Mouse (Mus musculus) hindbrain, embryonic 11.5 days (tissue): ENCODE data around the gene Ttc16. TPM values are rescaled to one million over a fixed set of nuclear protein-coding genes. Genes with fewer than 3 reads are reported as not detected.

Experiments
- ATAC-seq: fragments of 200-750 bp; cut with Nextera tagmentation; 2 replicates; pipeline ENCODE4 v1.8.0; 2017; ENCODE audit warnings: mild to moderate bottlenecking, moderate TSS enrichment, moderate library complexity; ENCODE audit not compliant: low FRiP score
- DNase-seq: peaks from one replicate; pipeline ENCODE4 v3.0.0-alpha.2; 2015; ENCODE audit warnings: low spot score
- H3K27ac ChIP-seq: fragments of 300-500 bp; sonication (generic); 2 replicates; pipeline ENCODE4 v1.5.1; 2014; ENCODE audit warnings: mild to moderate bottlenecking, low read depth, low read length
- H3K27me3 ChIP-seq: fragments of 300-500 bp; sonication (generic); 2 replicates; pipeline ENCODE4 v1.6.1; 2014; ENCODE audit warnings: mild to moderate bottlenecking, low read length, moderate library complexity, mixed read lengths; ENCODE audit not compliant: control insufficient read depth, insufficient read depth
- H3K36me3 ChIP-seq: fragments of 300-500 bp; sonication (generic); 2 replicates; pipeline ENCODE4 v1.6.1; 2014; ENCODE audit warnings: mild to moderate bottlenecking, low read length, moderate library complexity, mixed read lengths; ENCODE audit not compliant: control insufficient read depth, insufficient read depth
- H3K4me1 ChIP-seq: fragments of 300-500 bp; sonication (generic); replicated peaks from 2 replicates; pipeline ENCODE4 v1.6.1; 2014; ENCODE audit warnings: low read length, mixed read lengths; ENCODE audit not compliant: control insufficient read depth, insufficient read depth
- H3K4me2 ChIP-seq: fragments of 300-500 bp; sonication (generic); replicated peaks from 2 replicates; pipeline ENCODE4 v1.6.1; 2014; ENCODE audit warnings: mild to moderate bottlenecking, low read depth, low read length
- H3K4me3 ChIP-seq: fragments of 300-500 bp; sonication (generic); 2 replicates; pipeline ENCODE4 v1.5.1; 2014; ENCODE audit warnings: low read depth, low read length
- H3K9ac ChIP-seq: fragments of 300-500 bp; sonication (generic); 2 replicates; pipeline ENCODE4 v1.6.1; 2014; ENCODE audit warnings: low read depth, low read length
- H3K9me3 ChIP-seq: fragments of 300-500 bp; sonication (generic); 2 replicates; pipeline ENCODE4 v1.6.1; 2016; ENCODE audit warnings: low read length; ENCODE audit not compliant: control insufficient read depth
- WGBS: fragments of 180-500 bp; shearing (Covaris S2); extraction: QIAGEN DNeasy Blood & Tissue Kit; methylation state at CpG from one replicate; pipeline ENCODE4 v1.1.7; 2014; 5-methylcytosine and 5-hydroxymethylcytosine counted together
- polyA plus RNA-seq: library from polyadenylated mRNA; unstranded; fragments of >200 nt; fragmentation: Nextera tagmentation; extraction: Ambion mirVana; gene quantifications from 2 replicates; pipeline ENCODE4 v1.2.1, GENCODE M21; 2014

Ttc16 gene
- polyA plus RNA-seq, 1 experiment from 2014 or later = 0.34 TPM

DNA sequence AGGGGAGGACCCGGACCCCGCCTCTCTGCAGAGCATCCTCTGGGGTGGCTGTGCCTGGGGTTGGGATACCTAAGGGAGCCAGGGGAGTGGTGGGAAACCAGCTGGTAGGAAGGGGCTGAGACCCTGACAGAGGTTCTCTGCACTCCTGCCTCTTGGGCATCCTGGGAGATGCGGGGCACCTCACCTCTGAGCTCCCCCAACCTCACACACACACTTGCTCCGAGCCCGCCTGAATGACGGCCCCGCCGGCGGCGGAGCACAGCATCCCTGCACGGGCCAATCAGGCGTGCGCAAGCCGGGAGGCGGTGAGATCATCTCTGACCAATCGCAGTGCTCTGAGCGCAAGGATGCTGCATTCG, 33.3 kb downstream of the Ttc16 start:
- 1% methylated on average over 18 of the region's 18 CpGs for WGBS
- H3K4me3 ChIP-seq = peak overlapping the region; percentile 72
- 0 out of 2 replicates have a peak, but pooled peaks cover 4% of the 10 kb centered on the region for H3K4me1 ChIP-seq
- peak overlapping the region; percentile 79 for H3K9ac ChIP-seq
- no peaks in the 10 kb centered on the region; the same call in none of the 2 replicates for H3K27me3 ChIP-seq
- no peaks in the 10 kb centered on the region for H3K9me3 ChIP-seq
- H3K36me3 ChIP-seq = 0 out of 2 replicates have a peak, but pooled peaks cover 3% of the 10 kb centered on the region
- DNase-seq (peak; percentile 86), ATAC-seq (peak; percentile 88)
- peak overlapping the region; percentile 97 for H3K4me2 ChIP-seq
- peak overlapping the region; percentile 89 for H3K27ac ChIP-seq

DNA sequence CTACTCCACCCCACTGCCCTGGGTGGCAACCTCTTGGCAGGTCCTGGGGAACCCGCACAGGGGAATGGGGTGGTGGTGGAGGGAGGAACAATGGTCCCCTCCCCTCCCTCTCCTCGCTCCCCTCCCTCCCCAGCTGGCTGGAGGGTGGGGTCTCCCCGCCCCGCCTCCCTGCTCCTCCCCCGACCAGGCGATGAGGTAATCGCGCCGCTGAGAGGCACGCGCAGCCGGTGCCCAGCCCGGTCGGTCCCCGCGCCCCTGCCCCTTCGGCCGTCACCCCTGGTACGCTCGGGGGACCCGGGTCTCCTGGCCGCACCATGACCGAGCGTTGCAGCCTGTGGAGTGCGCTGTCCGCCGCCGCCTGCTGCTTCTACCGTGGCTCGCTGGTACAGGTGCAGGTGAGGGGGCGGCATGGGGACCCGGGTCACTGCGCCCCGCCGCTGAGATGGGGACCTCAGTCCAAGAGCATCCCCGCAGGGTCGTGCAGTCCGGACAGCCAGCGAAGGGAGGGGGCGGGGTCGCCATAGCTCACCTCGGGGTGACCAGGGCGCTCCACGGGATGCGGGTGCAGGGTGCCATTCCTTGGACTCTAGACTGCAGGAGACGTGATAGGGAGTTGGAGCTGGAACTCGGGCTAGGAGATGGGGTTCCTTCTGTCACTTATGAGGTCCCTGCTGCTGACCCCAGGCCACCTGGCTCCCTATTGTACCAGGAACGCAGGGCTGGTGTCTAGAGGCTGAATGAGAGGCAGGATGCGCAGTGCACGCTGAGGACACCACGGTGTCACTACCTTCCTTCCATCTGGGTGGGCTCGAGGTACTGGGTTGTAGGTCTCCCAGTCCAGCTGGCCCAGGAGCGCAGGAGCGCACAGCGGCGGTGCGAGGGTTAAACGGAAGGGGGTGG, 33.9 kb downstream of the Ttc16 start:
- Histone ChIP-seq H3K4me2 (peak overlapping the region; percentile 97), H3K27ac (peak overlapping the region; percentile 89), H3K9me3 (no peaks in the 10 kb centered on the region), H3K9ac (peak overlapping the region; percentile 79), H3K27me3 (no peaks in the 10 kb centered on the region; the same call in none of the 2 replicates), H3K36me3 (no peaks in the 10 kb centered on the region), H3K4me1 (0 out of 2 replicates have a peak, but pooled peaks cover 4% of the 10 kb centered on the region), H3K4me3 (peak overlapping the region; percentile 72)
- peak; percentile 69 for ATAC-seq
- WGBS = 1% methylated on average over 48 of the region's 58 CpGs
- DNase-seq = peak; percentile 78

DNA sequence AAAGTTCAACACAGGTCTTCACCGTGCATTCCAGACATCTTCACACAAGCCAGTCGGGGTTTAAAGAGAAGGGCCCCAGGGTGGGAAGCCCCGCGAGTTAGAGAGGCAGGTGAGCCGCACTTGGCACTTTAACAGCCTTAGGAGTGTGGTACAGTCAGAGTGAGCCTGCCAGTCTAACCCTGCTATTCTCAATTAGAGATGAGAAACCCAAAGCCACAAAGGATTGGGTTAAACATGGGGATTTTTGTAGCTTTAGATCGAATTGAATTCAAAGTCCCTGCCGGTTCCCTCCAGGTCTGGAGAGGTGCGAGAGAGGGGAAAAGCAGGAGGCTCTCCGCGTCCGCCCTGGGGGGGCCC, 34.5 kb downstream of the Ttc16 start, which contains the start of gene 6330409D20Rik:
TSS of gene 6330409D20Rik (minus strand) at position 101 of the 357 bp plus-strand sequence.
- Histone ChIP-seq H3K9me3 (no peaks in the 10 kb centered on the region), H3K4me3 (peak within 1 kb of the TSS; percentile 72), H3K4me2 (peak within 1 kb of the TSS; percentile 97), H3K27ac (peak within 1 kb of the TSS; percentile 89), H3K27me3 (no peaks in the 10 kb centered on the region; the same call in none of the 2 replicates), H3K4me1 (0 out of 2 replicates have a peak, but pooled peaks cover 4% of the 10 kb centered on the region), H3K9ac (peak within 1 kb of the TSS; percentile 79), H3K36me3 (no peaks in the 10 kb centered on the region)
- ATAC-seq (no peak), DNase-seq (no peak)
- 5% methylated on average over 11 of the region's 11 CpGs for WGBS

DNA sequence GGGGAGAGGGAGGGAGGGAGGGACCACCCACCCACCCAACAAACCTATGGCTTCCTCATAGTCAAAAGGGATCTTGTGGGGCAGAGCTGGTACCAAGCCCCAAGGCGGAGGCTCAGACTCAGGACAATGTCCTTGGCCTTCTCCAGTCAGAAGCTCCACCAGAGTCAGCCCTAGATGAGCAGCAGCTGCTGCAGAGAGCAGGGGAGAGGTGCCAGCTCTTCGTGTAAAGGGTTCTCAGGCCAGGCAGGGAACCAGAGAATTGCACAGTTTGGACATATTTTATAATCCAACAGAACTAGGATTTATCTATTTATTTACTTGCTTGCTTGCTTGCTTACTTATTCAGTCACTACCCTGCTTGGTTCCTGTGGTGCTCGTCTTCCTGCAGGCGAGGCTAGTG, 36.1 kb downstream of the Ttc16 start:
- ATAC-seq (no peak), DNase-seq (no peak)
- WGBS = 80% methylated on average over 4 of the region's 4 CpGs
- H3K4me2 ChIP-seq = no peak overlapping the region
- H3K9ac ChIP-seq = no peak overlapping the region
- H3K9me3 ChIP-seq = no peaks in the 10 kb centered on the region
- no peak overlapping the region for H3K27ac ChIP-seq
- peaks cover 4% of the 10 kb centered on the region; the same call in 1 of the 2 replicates for H3K4me1 ChIP-seq
- H3K4me3 ChIP-seq = no peak overlapping the region
- no peaks in the 10 kb centered on the region; the same call in none of the 2 replicates for H3K27me3 ChIP-seq
- no peaks in the 10 kb centered on the region for H3K36me3 ChIP-seq

DNA sequence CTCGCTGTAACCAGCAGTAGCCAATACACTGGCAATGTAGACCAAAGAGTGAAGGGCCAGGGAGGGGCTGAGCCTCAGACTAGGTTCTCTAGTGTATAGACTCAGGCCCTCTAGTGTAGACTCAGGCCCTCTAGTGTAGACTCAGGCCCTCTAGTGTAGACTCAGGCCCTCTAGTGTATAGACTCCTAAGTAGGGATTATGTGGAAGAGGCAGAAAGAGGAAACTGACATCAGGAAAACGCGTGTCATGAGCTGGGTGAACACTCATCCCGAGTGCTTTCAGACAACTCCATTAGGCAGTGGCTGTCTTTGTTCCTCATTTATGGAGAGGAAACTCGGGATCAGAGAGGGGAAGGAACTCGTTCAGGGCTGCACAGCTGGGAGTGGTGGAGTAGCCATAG, 38.4 kb downstream of the Ttc16 start:
- ATAC-seq (no peak), DNase-seq (no peak)
- Histone ChIP-seq H3K4me2 (no peak overlapping the region), H3K9me3 (no peaks in the 10 kb centered on the region), H3K27ac (no peak overlapping the region), H3K9ac (no peak overlapping the region), H3K4me3 (no peak overlapping the region), H3K36me3 (no peaks in the 10 kb centered on the region), H3K27me3 (no peaks in the 10 kb centered on the region; the same call in none of the 2 replicates), H3K4me1 (peaks cover 4% of the 10 kb centered on the region; the same call in 1 of the 2 replicates)
- 54% methylated on average over 6 of the region's 6 CpGs for WGBS

- 45% methylated on average over 3 of the region's 3 CpGs for WGBS
- H3K9ac ChIP-seq = no peak overlapping the region
- H3K4me3 ChIP-seq = no peak overlapping the region
- H3K4me2 ChIP-seq = no peak overlapping the region
- H3K27me3 ChIP-seq = no peaks in the 10 kb centered on the region; the same call in none of the 2 replicates
- no peak for DNase-seq
- no peaks in the 10 kb centered on the region; the same call in 1 of the 2 replicates for H3K4me1 ChIP-seq
- no peak overlapping the region for H3K27ac ChIP-seq
- H3K36me3 ChIP-seq = no peaks in the 10 kb centered on the region
- no peak for ATAC-seq
- no peaks in the 10 kb centered on the region for H3K9me3 ChIP-seq
These were observed 39.1 kb downstream of the Ttc16 start for GRCm38 (mm10) chr2:32736306-32736829.

GRCm38 (mm10) chr2:32734933-32735332, 40.5 kb downstream of the Ttc16 start:
- 57% methylated on average over 4 of the region's 4 CpGs for whole genome bisulfite sequencing
- no peaks in the 10 kb centered on the region for H3K36me3 ChIP-seq
- DNase-seq = no peak

DNA sequence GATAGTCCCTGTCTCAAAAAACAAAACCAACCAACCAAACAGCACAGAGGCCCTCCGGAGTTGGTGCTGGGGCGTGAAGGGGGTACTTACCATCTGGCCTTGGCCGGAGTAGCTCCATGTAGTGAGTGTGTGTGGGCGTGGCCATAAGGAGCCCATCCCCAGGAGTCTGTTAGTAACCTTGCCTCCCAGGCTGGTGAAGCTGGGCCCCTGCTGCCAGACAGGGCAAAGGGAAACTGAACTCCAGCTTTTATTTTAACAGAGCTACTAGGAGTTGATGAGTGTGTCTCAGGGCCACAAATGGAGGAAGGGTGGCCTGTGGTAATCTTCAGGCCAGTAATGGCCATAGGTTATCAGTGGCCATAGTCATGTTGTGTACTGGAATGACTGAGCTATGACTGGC, 41.0 kb downstream of the Ttc16 start:
- no peak for DNase-seq
- Histone ChIP-seq H3K27ac (no peak overlapping the region), H3K36me3 (no peaks in the 10 kb centered on the region), H3K4me3 (no peak overlapping the region), H3K9me3 (no peaks in the 10 kb centered on the region), H3K4me2 (no peak overlapping the region), H3K27me3 (no peaks in the 10 kb centered on the region), H3K9ac (no peak overlapping the region), H3K4me1 (peaks cover 2% of the 10 kb centered on the region; the same call in 1 of the 2 replicates)
- no peak for ATAC-seq
- 41% methylated on average over 4 of the region's 4 CpGs for WGBS

More at GRCm38 (mm10) chr2:32734933-32735332, 40.5 kb downstream of the Ttc16 start:
- H3K9me3 ChIP-seq = no peaks in the 10 kb centered on the region
- no peaks in the 10 kb centered on the region for H3K27me3 ChIP-seq
- H3K9ac ChIP-seq = no peak overlapping the region
- H3K4me2 ChIP-seq = no peak overlapping the region
- no peak overlapping the region for H3K27ac ChIP-seq
- peaks cover 2% of the 10 kb centered on the region; the same call in 1 of the 2 replicates for H3K4me1 ChIP-seq
- no peak overlapping the region for H3K4me3 ChIP-seq
- ATAC-seq = no peak
